21 mouse cellular contexts compared by ENCODE assay signal in genomic region chr6:68738573-68738972, GRCm38 (mm10).
"Had no signal": no experiment of that assay in that cellular context is flagged by ENCODE, and none has a peak within 500 bp of the region (broad histone marks: within the 10 kb centered on the region; RNA-seq: fewer than 3 reads in every experiment).

No protein-coding gene starts in this region.

- H3K27ac ChIP-seq: kidney, postnatal 0 days; layer of hippocampus, adult 2 months; left cerebral cortex, adult 2 months; limb, embryonic 12.5 days; liver, embryonic 12.5 days; liver, embryonic 15.5 days; macrophage; midbrain, embryonic 13.5 days; neural tube, embryonic 13.5 days had no signal

- H3K36me3 ChIP-seq: limb, embryonic 12.5 days; liver, embryonic 12.5 days; liver, embryonic 15.5 days; midbrain, embryonic 13.5 days; neural tube, embryonic 13.5 days had no signal

- H3K4me1 ChIP-seq: limb, embryonic 12.5 days; liver, embryonic 12.5 days; liver, embryonic 15.5 days; midbrain, embryonic 13.5 days; neural tube, embryonic 13.5 days had no signal

- ATAC-seq: liver, embryonic 12.5 days; lung, postnatal 0 days; midbrain, embryonic 13.5 days had no signal

- H3K9ac ChIP-seq: limb, embryonic 12.5 days; liver, embryonic 12.5 days; liver, embryonic 15.5 days; midbrain, embryonic 13.5 days; neural tube, embryonic 13.5 days had no signal

- H3K4me2 ChIP-seq: limb, embryonic 12.5 days; liver, embryonic 12.5 days; liver, embryonic 15.5 days; midbrain, embryonic 13.5 days; neural tube, embryonic 13.5 days had no signal

- H3K4me3 ChIP-seq: layer of hippocampus, adult 2 months; left cerebral cortex, adult 2 months; limb, embryonic 12.5 days; liver, embryonic 12.5 days; liver, embryonic 15.5 days; midbrain, embryonic 13.5 days; myocyte; neural tube, embryonic 13.5 days had no signal

- H3K9me3 ChIP-seq: liver, embryonic 12.5 days; liver, embryonic 15.5 days; midbrain, embryonic 13.5 days; neural tube, embryonic 13.5 days had no signal

- DNase-seq: kidney, adult 2 months; kidney, postnatal 25 days; layer of hippocampus, adult 9-11 months; layer of hippocampus, postnatal 36 days; liver; lung, adult 2 months; retina, postnatal 1 day; right cerebral cortex, postnatal 25 days; thymus, adult 18-20 months; thymus, postnatal 36 days had no signal

- H3K27me3 ChIP-seq: limb, embryonic 12.5 days; liver, embryonic 12.5 days; liver, embryonic 15.5 days; midbrain, embryonic 13.5 days; neural tube, embryonic 13.5 days had no signal
